Mouse (Mus musculus) R1 (cell line): ENCODE data around the gene Arl4a.

Experiments
- DNase-seq: peaks from one replicate; pipeline ENCODE4 v3.0.0-alpha.2; 2018; ENCODE audit warnings: low read depth, low spot score

Arl4a gene

DNA sequence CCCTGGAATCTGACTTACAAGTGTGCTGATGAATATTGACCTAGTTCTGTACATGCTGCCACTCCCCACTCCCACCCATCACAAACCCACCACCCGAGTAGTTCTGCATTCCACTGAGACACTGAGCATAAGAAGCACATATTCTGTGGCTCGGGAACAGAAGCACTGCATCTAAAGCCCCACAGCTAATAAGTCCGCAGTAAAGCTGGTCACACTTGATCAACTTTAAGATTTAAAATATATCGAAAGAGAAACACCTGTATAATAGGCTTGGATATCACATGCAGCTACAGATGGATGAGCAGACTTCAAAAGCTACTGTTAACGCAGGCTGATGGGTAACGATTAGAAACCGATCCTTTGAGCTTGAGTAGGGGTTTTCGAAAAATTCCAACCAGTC, 78.7 kb downstream of the Arl4a start:
- DNase-seq: no peak

GRCm38 (mm10) chr12:39957931-39958671, 79.7 kb downstream of the Arl4a start:
- no peak for DNase-seq

DNA sequence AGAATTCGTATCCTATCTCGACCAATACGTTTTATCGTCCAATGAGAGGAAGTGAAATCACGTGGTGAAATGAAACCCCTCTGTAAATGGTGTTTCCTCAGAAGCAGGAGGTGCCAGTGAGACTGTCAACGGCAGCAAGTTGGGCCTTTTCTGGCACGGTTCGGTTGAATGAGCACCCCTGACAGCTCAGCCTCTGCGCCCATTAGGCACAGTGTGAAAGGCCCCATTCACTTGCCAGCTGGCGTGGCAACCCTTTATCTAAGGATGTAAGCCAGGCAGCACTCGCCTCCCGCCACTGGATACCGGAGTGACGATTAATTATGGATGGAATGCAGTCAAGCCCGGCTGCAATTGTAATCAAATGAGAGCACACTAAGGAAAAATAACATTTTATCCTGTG, 81.4 kb downstream of the Arl4a start:
- no peak for DNase-seq
